Mouse (Mus musculus) urinary bladder, postnatal 4 days (tissue): Measurements from ENCODE around the gene Sik3.

Experiments
- DNase-seq, 2 experiments: peaks; one replicate each; pipeline ENCODE4 v3.0.0; 2021 to 2022; ENCODE audit warnings: low spot score in 2 of 2

The Sik3 gene

DNA sequence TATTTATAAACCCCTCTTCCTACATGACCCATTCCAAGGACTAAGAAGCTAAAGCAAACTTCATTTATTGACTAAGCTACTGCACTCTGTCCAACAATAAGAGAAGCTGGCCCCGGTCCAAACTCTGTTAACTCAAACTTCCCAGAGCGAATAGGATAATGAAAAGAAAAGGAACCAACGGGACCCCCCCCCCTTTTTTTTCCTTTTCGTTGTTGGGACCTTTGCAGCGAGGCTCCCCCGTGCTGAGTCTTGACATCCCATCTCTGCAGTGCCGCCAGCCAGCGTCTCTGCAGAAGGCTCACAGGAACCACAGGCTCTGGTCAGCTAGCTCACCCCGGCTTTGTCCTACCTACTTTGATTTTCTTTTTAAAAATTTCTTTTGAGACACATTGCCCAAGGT lies 3.2 kb downstream of the Sik3 start:
- peak; percentile 29 to 72 for DNase-seq

DNA sequence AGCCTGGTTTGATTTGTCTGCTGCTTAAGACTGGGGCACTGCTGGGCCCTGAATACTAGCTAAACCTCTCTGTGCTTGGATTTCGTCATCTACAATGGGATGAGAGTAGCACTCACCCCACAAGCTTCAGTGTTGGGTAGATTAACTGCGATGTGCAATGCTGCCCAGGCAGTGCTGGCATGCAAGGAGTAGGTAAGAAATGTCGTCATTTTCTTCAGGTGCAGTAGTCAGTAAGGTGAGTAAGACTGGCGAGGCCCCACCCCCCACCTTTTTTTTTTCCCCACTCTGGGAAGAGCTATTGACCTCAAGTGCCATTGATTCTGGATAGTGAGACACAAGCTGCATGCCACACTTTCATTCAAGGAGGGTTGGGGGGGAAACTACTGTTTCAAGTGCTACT lies 3.8 kb downstream of the Sik3 start:
- no peak for DNase-seq

DNA sequence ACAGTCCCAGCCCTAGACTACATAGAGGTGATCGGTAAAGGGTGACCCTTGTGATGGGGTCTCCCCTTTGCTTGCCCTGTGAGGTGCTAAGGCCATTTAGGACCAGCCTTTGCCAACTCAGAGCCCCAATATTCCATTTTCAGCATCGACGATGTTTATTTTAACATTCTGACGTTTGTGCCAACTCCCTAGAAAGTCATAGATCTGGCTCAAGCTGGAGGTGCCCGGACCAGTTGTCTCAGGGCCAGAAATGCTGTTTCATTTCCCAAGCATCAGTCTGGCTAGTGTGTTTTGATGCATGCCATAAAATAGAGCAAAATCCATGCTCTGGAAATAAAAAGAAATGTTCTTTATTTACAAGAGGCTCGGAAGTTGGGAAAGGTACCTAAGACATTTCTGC lies 5.7 kb downstream of the Sik3 start:
- DNase-seq: no peak

DNA sequence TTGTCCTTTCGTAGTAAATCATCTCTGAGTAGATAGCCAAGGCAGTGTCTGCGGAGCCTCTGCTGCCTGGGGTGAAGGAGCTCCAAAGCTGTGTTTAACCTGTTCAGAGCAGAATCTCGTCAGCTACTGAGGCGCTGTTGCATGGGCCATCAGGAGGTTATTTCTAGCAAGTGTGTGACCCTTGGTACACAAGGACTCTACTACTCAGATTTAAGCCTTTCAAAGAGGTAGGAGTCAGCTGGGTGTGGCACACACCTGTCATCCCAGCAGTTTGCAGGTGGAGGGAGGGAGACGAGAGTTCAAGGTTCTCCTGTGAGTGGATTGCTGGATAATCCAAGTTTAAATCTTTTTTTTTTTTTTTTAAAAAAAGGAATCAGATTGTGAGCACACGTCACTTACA lies 7.4 kb downstream of the Sik3 start:
- no peak for DNase-seq

GRCm38 (mm10) chr9:46023591-46023990 lies 11.0 kb downstream of the Sik3 start:
- DNase-seq: no peak

GRCm38 (mm10) chr9:46026058-46026849 lies 13.6 kb downstream of the Sik3 start:
- DNase-seq: no peak

- no peak for DNase-seq
These were observed 15.4 kb downstream of the Sik3 start for GRCm38 (mm10) chr9:46027994-46028393.

- DNase-seq: no peak
These were observed 16.9 kb downstream of the Sik3 start for GRCm38 (mm10) chr9:46029534-46029933.

DNA sequence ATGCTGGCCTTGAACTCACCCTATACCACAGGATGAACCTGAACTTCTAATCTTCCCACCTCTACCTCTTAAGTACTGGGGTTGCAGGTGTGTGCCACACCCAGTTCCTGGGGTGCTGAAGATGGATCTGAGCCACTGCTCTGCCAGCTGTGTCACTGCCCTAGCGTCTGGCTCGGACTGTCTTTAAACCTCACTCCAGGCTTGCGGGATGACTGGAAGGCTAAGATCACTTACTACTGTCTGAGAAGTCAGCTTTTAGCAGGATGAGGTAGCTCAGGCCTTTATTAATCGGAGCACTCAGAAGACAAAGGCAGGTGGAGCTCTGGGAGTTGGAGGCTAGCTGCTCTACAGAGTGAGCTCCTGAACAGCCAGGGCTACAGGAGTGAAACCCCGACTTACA lies 17.6 kb downstream of the Sik3 start:
- no peak for DNase-seq

DNA sequence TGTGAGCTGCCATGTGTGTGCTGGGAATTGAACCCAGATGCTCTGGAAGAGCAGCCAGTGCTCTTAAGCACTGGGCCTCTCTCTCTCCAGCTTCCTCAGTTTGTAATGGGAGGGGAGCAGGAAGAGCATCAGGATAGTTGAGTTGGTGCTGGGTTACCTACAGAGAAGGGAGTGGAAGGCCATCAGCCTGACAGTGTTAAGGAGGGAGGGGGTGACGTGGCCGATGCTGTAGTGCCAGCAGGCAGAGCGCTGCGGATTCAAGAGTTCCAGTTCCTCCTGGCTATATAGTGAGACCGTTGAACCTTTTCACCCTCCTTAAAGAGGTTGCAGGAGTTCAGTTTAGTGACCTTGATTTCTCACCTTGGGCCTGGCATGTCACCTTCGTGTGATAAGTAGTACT lies 18.3 kb downstream of the Sik3 start:
- no peak for DNase-seq

DNA sequence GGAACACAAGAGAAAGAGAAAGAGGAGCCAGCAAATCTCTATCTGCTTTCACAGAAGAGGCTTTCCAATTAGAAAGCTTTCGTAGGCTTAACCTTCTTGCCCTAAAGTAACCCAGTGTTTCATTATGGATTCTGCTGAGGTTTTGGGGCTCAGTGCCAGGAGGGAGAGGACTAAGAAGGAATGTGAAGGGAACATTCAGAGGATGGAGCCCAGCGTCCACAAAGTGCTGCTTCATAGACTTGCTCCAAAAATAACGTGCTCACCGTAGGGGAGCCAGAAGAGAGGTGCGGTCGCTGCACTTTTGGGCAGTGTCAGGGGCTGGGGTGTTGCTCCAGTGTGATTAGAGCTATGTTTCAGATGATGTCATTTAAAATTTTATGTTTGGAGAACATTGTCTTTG lies 19.6 kb downstream of the Sik3 start:
- DNase-seq: peak in 1 of 2 experiments; percentile 54

DNA sequence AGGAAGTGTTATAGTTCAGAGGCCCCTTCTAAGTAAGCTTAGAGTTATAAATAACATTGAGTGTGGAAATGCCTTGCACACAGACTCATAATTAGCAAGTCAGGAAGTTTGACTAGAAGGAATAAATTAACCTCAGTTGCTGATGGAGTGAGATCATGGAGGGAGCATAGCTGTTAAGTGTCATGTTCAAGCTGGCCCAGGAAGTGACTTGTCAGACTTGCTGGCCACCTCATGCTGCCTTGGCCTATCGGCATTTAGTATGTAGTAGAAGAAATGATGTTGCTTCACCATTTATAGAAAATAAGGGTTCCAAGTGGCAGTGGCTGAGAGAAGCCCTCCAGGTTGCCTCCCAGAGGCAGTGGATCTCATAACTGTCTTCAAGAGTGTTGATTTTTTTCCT lies 20.4 kb downstream of the Sik3 start:
- no peak for DNase-seq

- no peak for DNase-seq
These were observed 21.2 kb downstream of the Sik3 start for GRCm38 (mm10) chr9:46033862-46034261.

DNA sequence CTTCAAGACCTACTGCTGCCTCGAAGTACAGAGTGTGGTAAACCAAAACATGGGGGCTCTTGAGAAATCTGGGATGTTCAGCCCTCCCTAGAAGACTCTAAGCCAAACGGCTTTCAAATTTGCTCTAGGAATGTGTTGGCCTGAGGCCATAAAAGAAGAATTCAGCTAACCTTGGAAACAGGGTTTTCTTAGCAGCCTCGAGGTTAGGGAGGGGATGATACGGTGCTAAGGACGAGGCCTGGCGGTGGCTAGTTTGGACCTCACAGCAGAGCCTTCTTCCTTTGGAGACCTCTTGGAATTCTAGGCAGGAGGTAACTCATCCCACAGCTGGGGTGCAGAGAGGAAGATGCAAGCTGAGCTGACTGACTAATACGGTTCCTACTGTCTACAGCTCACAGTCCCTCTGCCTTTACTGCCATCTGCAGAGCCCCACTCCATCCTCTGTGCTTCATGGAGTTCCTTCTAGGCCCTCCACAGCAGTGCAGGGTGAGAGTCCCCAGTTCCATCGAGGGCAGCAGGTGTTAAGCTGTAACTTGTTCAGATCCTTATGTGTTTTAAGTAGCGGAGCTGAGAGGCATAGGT lies 22.8 kb downstream of the Sik3 start:
- no peak for DNase-seq

DNA sequence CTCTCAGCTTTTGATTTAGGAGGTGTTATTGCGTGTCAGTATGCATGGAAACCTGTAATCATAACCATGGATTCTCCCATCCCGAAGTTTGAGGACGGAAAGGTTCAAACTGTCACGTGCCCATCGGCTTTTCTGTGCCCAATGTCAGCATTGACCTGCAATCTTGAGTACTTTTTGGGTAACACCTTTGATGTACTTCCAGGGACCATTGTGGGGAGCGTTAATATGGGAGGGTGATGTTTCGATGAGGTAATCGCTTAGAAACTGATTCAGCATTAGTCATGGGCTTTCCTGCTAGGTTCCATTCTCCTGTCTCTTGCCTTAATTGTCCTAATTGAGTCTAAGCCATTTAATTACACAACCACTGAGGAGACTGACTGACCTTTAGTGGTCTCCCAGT lies 24.3 kb downstream of the Sik3 start:
- DNase-seq: no peak

DNA sequence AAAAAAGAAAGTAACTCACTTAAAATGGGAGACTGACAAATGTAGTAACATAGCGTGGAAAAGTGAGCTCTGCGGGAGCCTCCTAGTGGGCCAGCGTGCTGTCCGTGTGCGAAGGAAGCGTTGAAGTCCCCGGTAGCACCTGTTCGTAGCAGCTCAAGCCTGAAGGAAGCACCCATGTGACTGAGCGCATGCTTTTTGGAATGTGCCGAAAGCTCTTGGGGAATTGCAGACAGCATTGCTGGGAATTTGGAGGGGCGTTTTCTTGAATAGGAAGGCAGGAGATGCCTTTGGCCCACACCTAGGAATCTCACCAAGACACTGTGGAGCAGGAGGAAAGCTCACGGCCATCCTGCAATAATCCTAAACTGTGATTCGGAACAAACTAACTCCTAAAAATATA lies 26.2 kb downstream of the Sik3 start:
- DNase-seq: no peak

DNA sequence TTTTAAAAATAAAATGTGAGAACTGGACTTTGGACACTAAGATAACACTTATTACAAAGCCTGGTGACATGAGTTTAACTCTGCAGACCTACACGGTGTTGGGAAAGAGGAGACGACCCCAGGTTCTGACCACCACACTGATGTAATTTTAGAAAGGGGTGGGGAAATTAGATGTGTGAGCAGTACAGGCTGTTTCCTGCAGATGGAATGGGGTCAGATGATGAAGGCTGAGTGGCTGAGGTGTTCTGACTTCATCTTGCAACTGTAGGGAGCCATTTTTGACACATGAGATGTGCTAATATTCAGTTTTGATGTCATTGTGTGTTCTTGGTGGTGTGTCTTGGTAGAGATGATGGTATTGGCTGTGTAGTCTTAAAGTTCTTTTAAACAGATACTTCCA lies 28.6 kb downstream of the Sik3 start:
- no peak for DNase-seq

DNA sequence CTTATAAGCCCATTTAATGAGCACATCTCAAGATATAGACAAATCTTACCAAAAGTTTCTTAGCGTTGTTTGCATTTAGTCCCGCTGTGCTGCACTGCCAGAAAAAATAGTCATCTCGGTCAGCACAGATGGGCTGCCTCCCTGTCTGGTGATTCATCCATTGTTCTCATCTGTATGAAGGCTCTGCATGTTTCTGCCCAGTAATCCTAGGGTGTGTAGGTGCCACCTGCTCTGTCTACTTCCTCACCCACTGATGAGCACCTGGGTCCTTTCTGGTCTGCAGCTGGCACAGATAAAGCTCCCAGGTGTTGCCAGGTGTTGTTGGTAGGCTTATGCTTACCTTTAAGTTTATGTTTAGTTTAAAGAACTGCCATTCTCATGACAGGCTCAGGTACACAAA lies 29.8 kb downstream of the Sik3 start:
- no peak for DNase-seq

- DNase-seq: no peak
These were observed 31.0 kb downstream of the Sik3 start for GRCm38 (mm10) chr9:46043626-46044025.

GRCm38 (mm10) chr9:46046724-46047517 lies 34.3 kb downstream of the Sik3 start:
- DNase-seq: no peak

DNA sequence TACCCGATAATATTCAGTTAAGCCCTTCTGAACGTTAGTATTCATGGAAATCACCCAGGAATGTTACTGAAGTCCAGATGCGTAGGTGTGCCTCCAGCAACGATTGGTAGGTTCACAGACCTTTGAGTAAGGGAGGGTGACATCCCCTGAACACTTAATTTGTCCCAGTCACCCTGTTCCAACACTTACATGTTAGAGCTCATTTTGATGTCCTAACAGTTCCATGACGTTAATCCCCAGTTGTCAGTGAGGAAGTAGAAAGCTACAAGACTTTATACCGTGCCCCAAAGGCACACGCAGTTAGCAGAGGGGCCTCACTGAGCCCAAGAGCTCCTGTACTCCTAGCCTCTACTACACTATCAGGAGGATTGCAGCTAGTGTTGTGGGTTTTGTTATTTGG lies 36.9 kb downstream of the Sik3 start:
- no peak for DNase-seq

GRCm38 (mm10) chr9:46050203-46050602 lies 37.6 kb downstream of the Sik3 start:
- no peak for DNase-seq
